Mouse (Mus musculus): ENCODE measurements around the gene Rnf121. TPM values are rescaled to one million over a fixed set of nuclear protein-coding genes. Genes with fewer than 3 reads are reported as not detected.
"Not testable (repeated sequence)": the region's sequence is repeated elsewhere in the genome, so short reads cannot be mapped to it uniquely, and the experiment has no call there.

The Rnf121 gene
- polyA plus RNA-seq, 1 experiment from 2014 or later = 17.3 TPM

GRCm38 (mm10) chr7:102037318-102037717 is 28.0 kb downstream of the Rnf121 start:
- no peaks in the 10 kb centered on the region for H3K4me1 ChIP-seq (ENCODE audit: control insufficient read depth, insufficient read depth, low read length)
- no peak overlapping the region for H3K9ac ChIP-seq (ENCODE audit: low read length)
- no peak overlapping the region for H3K27ac ChIP-seq (ENCODE audit: low read length)
- H3K9me3 ChIP-seq (replicated peaks; ENCODE audit: control insufficient read depth, low read length) = no peaks in the 10 kb centered on the region
- H3K27me3 ChIP-seq (ENCODE audit: control insufficient read depth, insufficient read depth, low read length) = no peaks in the 10 kb centered on the region
- H3K4me2 ChIP-seq (ENCODE audit: low read depth, low read length) = no peak overlapping the region
- peaks cover 39% of the 10 kb centered on the region for H3K36me3 ChIP-seq (ENCODE audit: control insufficient read depth, insufficient read depth)
- no peak for ATAC-seq (replicated peaks; ENCODE audit: extremely low read depth, insufficient read depth, low FRiP score)
- WGBS = 91% methylated on average over 3 of the region's 3 CpGs
- H3K4me3 ChIP-seq (ENCODE audit: low read length) = no peak overlapping the region

- no peaks in the 10 kb centered on the region for H3K4me1 ChIP-seq (ENCODE audit: control insufficient read depth, insufficient read depth, low read length)
- no peaks in the 10 kb centered on the region for H3K27me3 ChIP-seq (ENCODE audit: control insufficient read depth, insufficient read depth, low read length)
- no peak overlapping the region for H3K27ac ChIP-seq (ENCODE audit: low read length)
- no peak overlapping the region for H3K4me3 ChIP-seq (ENCODE audit: low read length)
- ATAC-seq (replicated peaks; ENCODE audit: extremely low read depth, insufficient read depth, low FRiP score) = no peak
- H3K4me2 ChIP-seq (ENCODE audit: low read depth, low read length) = no peak overlapping the region
- H3K36me3 ChIP-seq (ENCODE audit: control insufficient read depth, insufficient read depth) = peaks cover 33% of the 10 kb centered on the region
- no peaks in the 10 kb centered on the region for H3K9me3 ChIP-seq (replicated peaks; ENCODE audit: control insufficient read depth, low read length)
- 75% methylated on average over 2 of the region's 2 CpGs for WGBS
- H3K9ac ChIP-seq (ENCODE audit: low read length) = no peak overlapping the region
These were observed 29.7 kb downstream of the Rnf121 start for GRCm38 (mm10) chr7:102035534-102035933.

DNA sequence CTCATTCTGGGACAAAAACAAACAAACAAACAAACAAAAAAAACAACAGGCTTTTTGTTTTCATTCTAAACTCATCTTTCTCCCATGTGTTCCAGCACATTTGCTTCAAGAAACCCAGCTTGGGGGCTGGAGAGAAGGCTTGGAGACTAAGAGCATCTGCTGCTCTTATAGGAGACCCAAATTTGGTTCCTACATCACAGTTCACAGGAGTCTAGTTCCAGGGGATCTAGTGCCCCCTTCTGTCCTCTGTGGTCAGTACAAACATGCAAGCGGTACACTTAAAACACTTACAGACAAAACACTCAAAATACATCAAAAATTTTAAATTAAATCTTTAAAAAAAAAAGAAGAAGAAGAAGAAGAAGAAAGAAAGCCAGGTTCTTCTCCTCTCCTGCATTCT is 30.4 kb downstream of the Rnf121 start:
- no peak overlapping the region for H3K27ac ChIP-seq (ENCODE audit: low read length)
- H3K27me3 ChIP-seq (ENCODE audit: control insufficient read depth, insufficient read depth, low read length) = no peaks in the 10 kb centered on the region
- ATAC-seq (replicated peaks; ENCODE audit: extremely low read depth, insufficient read depth, low FRiP score) = no peak
- H3K9ac ChIP-seq (ENCODE audit: low read length) = no peak overlapping the region
- 97% methylated on average over 1 of the region's 1 CpGs for WGBS
- H3K4me2 ChIP-seq (ENCODE audit: low read depth, low read length) = no peak overlapping the region
- no peaks in the 10 kb centered on the region for H3K4me1 ChIP-seq (ENCODE audit: control insufficient read depth, insufficient read depth, low read length)
- H3K9me3 ChIP-seq (replicated peaks; ENCODE audit: control insufficient read depth, low read length) = no peaks in the 10 kb centered on the region
- peaks cover 35% of the 10 kb centered on the region for H3K36me3 ChIP-seq (ENCODE audit: control insufficient read depth, insufficient read depth)
- no peak overlapping the region for H3K4me3 ChIP-seq (ENCODE audit: low read length)

DNA sequence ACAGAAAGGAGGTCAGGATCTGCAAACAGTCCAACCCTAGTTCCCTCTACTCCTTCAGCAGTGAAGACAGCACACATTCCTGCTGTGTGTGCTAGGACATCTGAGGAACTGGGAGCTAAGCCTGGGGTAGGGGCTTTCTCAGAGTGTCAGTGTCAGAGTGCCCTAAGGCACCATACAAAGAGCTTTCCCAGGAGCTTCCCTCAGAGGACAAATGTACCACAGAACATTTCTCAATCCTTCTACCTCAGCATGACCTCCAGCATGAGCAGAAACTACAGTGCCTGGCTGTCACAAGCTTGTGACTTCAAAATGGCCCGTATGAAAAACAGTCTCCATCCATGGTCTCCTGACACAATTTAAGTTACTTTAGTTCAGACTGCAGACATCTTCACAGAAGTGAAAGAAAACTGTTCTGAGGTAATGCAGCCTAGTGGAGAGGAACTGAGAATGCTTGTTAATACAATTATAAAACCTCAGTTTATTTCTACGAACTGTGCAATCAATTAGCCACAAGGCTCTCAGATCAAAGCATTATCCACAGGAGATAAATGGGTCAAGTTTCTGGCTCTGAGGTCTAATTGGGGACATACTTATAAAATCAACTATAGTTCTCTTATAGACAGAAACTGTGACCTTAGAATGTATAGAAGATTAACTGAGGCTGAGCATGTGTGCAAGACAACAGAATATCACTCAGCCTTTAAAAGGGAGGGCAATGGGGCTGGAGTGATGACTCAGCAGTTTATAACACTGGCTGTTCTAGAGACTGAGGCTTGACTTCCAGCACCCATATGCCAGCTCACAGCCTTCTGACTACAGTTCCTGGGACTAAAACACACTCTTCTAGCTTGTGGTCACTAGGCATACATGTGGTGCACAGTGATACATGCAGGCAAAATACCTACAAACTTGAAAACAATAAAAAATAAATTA is 39.8 kb downstream of the Rnf121 start:
- no peak overlapping the region for H3K4me3 ChIP-seq (ENCODE audit: low read length)
- WGBS = 90% methylated on average over 2 of the region's 2 CpGs
- H3K27ac ChIP-seq (ENCODE audit: low read length) = no peak overlapping the region
- no peaks in the 10 kb centered on the region for H3K27me3 ChIP-seq (ENCODE audit: control insufficient read depth, insufficient read depth, low read length)
- no peaks in the 10 kb centered on the region for H3K4me1 ChIP-seq (ENCODE audit: control insufficient read depth, insufficient read depth, low read length)
- no peak for ATAC-seq (replicated peaks; ENCODE audit: extremely low read depth, insufficient read depth, low FRiP score)
- no peak overlapping the region for H3K9ac ChIP-seq (ENCODE audit: low read length)
- H3K4me2 ChIP-seq (ENCODE audit: low read depth, low read length) = no peak overlapping the region
- H3K9me3 ChIP-seq (replicated peaks; ENCODE audit: control insufficient read depth, low read length) = no peaks in the 10 kb centered on the region
- peaks cover 40% of the 10 kb centered on the region for H3K36me3 ChIP-seq (ENCODE audit: control insufficient read depth, insufficient read depth)

DNA sequence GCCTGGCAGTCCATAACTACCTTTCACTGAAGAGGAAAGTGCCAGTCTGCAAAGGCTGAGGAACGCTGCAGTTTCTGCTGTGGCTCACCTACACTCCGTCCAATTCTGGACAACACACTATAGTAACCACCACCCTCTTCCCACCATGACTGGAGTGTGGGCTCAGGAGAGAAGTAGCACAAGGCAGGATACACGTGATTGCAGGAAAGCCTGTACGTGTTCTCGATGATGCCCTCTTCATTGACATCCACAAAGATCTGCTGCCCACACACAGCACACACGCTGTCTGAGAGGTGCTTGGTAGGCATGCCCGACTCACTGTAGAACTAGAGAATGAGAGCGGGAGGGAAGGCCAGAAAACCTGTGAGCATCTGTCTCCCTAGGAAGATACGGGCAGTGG is 41.4 kb downstream of the Rnf121 start:
- no peaks in the 10 kb centered on the region for H3K4me1 ChIP-seq (ENCODE audit: control insufficient read depth, insufficient read depth, low read length)
- ATAC-seq (replicated peaks; ENCODE audit: extremely low read depth, insufficient read depth, low FRiP score) = no peak
- no peak overlapping the region for H3K9ac ChIP-seq (ENCODE audit: low read length)
- no peak overlapping the region for H3K27ac ChIP-seq (ENCODE audit: low read length)
- no peak overlapping the region for H3K4me2 ChIP-seq (ENCODE audit: low read depth, low read length)
- H3K27me3 ChIP-seq (ENCODE audit: control insufficient read depth, insufficient read depth, low read length) = no peaks in the 10 kb centered on the region
- H3K4me3 ChIP-seq (ENCODE audit: low read length) = no peak overlapping the region
- H3K9me3 ChIP-seq (replicated peaks; ENCODE audit: control insufficient read depth, low read length) = no peaks in the 10 kb centered on the region
- WGBS = 91% methylated on average over 9 of the region's 9 CpGs
- H3K36me3 ChIP-seq (ENCODE audit: control insufficient read depth, insufficient read depth) = peaks cover 37% of the 10 kb centered on the region

- not testable (repeated sequence) for H3K27me3 ChIP-seq (ENCODE audit: control insufficient read depth, insufficient read depth, low read length); H3K9ac ChIP-seq (ENCODE audit: low read length); H3K27ac ChIP-seq (ENCODE audit: low read length); ATAC-seq (replicated peaks; ENCODE audit: extremely low read depth, insufficient read depth, low FRiP score); H3K4me3 ChIP-seq (ENCODE audit: low read length); H3K9me3 ChIP-seq (replicated peaks; ENCODE audit: control insufficient read depth, low read length); H3K4me2 ChIP-seq (ENCODE audit: low read depth, low read length)
- Histone ChIP-seq H3K4me1 (ENCODE audit: control insufficient read depth, insufficient read depth, low read length) (peaks cover 15% of the 10 kb centered on the region), H3K36me3 (ENCODE audit: control insufficient read depth, insufficient read depth) (peaks cover 31% of the 10 kb centered on the region)
- 91% methylated on average over 2 of the region's 2 CpGs for WGBS
These were observed 44.3 kb downstream of the Rnf121 start for GRCm38 (mm10) chr7:102020934-102021333.

GRCm38 (mm10) chr7:102019362-102019761 is 45.9 kb downstream of the Rnf121 start:
- no peak for ATAC-seq (replicated peaks; ENCODE audit: extremely low read depth, insufficient read depth, low FRiP score)
- H3K27me3 ChIP-seq (ENCODE audit: control insufficient read depth, insufficient read depth, low read length) = no peaks in the 10 kb centered on the region
- H3K4me3 ChIP-seq (ENCODE audit: low read length) = no peak overlapping the region
- no peaks in the 10 kb centered on the region for H3K9me3 ChIP-seq (replicated peaks; ENCODE audit: control insufficient read depth, low read length)
- peaks cover 45% of the 10 kb centered on the region for H3K36me3 ChIP-seq (ENCODE audit: control insufficient read depth, insufficient read depth)
- H3K9ac ChIP-seq (ENCODE audit: low read length) = no peak overlapping the region
- peaks cover 15% of the 10 kb centered on the region for H3K4me1 ChIP-seq (ENCODE audit: control insufficient read depth, insufficient read depth, low read length)
- no peak overlapping the region for H3K4me2 ChIP-seq (ENCODE audit: low read depth, low read length)
- no peak overlapping the region for H3K27ac ChIP-seq (ENCODE audit: low read length)
- 54% methylated on average over 3 of the region's 3 CpGs for WGBS

GRCm38 (mm10) chr7:102018590-102018989 is 46.7 kb downstream of the Rnf121 start, which contains the start of gene Il18bp:
Il18bp (minus strand) TSS chr7:102018690.
- Histone ChIP-seq H3K4me2 (ENCODE audit: low read depth, low read length) (peak within 1 kb of the TSS; percentile 27), H3K9me3 (replicated peaks; ENCODE audit: control insufficient read depth, low read length) (no peaks in the 10 kb centered on the region), H3K4me1 (ENCODE audit: control insufficient read depth, insufficient read depth, low read length) (peaks cover 15% of the 10 kb centered on the region), H3K36me3 (ENCODE audit: control insufficient read depth, insufficient read depth) (peaks cover 51% of the 10 kb centered on the region), H3K4me3 (ENCODE audit: low read length) (no peak within 1 kb of the TSS), H3K9ac (ENCODE audit: low read length) (peak within 1 kb of the TSS; percentile 23; the same call in 1 of the 2 replicates), H3K27ac (ENCODE audit: low read length) (peak within 1 kb of the TSS; percentile 60), H3K27me3 (ENCODE audit: control insufficient read depth, insufficient read depth, low read length) (no peaks in the 10 kb centered on the region)
- no peak for ATAC-seq (replicated peaks; ENCODE audit: extremely low read depth, insufficient read depth, low FRiP score)
- 89% methylated on average over 3 of the region's 3 CpGs for WGBS

- Histone ChIP-seq H3K4me3 (ENCODE audit: low read length) (no peak overlapping the region), H3K9ac (ENCODE audit: low read length) (no peak overlapping the region), H3K27ac (ENCODE audit: low read length) (peak overlapping the region; percentile 60), H3K36me3 (ENCODE audit: control insufficient read depth, insufficient read depth) (peaks cover 51% of the 10 kb centered on the region), H3K4me1 (ENCODE audit: control insufficient read depth, insufficient read depth, low read length) (peaks cover 15% of the 10 kb centered on the region), H3K9me3 (replicated peaks; ENCODE audit: control insufficient read depth, low read length) (no peaks in the 10 kb centered on the region), H3K4me2 (ENCODE audit: low read depth, low read length) (peak overlapping the region; percentile 27; the same call in 1 of the 2 replicates), H3K27me3 (ENCODE audit: control insufficient read depth, insufficient read depth, low read length) (no peaks in the 10 kb centered on the region)
- WGBS = 50% methylated on average over 7 of the region's 7 CpGs
- no peak for ATAC-seq (replicated peaks; ENCODE audit: extremely low read depth, insufficient read depth, low FRiP score)
These were observed 47.2 kb downstream of the Rnf121 start for GRCm38 (mm10) chr7:102018034-102018433.
